Mouse (Mus musculus) kidney, adult 18-20 months (tissue): ENCODE measurements around the gene 5730522E02Rik.

Experiments
- DNase-seq: peaks from one replicate; pipeline ENCODE4 v3.0.0; 2021

The 5730522E02Rik gene

DNA sequence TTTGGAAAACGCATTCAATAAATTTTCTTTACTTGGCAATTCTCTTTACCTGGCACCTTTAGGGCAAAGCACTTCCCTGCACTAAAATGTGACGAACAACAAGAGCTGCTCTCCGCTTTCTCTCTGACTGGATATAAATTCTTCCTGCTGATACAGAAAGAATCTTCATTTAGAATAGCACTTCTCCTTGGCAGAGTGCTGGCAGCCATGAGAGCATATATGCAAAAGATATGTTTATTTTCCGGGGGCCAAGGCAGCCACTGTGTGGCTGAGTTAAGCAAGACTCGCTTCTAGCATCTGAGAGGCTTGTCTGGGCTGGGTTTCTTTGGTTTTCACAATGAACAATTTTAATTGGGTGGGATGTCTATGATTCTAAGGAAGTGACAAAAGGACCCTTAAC lies 564.3 kb downstream of the 5730522E02Rik start:
- DNase-seq = no peak

DNA sequence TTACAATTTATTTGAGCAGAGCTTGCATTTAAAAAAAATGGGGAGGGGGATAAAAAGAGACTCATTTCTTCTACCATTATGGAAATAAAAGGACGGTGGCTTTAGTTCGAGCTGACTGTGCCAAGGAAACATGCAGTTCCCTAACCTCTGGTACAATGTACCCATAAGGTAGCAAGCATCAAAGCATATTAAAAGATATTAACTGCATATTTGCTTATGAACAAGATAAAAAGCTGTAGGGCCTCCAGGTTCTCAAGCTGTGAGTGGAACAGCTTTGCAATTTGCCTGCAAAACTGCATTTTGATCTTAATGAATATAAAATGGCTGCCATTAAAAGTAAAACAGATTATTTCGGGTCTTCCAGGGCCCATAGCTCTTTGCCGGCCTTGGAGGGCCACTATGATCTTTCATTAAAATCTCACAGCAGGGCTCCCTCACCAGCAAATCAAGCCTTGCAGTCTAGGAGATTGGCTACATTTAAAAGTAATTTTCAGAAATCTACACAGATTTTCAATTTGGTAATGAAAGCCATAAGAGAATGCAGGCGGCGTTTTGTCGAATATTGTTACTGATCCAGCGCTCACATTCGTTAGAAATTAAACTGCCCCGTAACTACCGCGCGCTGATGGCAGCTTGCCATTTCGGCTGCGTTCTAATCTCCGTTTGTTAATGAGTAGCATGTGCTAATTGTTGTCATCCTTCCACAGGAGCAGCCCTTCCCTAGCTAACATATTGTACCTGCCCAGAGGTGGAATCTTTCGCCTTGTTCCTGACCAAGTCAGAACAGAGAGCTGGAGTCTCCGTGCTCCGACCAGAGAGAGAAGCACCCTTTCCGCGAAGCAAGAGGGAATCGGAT lies 565.6 kb downstream of the 5730522E02Rik start:
- DNase-seq = peak; percentile 58

DNA sequence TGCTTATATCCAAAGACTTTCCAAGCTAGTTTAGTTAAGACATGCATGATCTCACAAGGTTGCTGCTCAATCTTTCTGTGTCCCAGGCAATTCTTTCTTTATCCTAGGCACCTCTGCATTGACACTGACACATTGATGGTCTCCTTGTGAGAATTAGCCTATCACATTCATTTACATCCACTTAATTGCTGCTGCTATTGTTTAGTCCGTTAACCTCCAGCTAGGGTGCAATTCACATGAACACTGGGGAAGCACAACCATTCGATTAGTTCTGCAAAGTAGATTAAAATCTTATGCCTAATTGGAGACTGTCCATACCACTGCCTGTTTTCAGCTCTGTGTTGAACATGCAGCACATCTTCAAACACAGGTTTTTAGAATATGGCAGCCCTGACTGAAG lies 603.7 kb downstream of the 5730522E02Rik start:
- DNase-seq = no peak

DNA sequence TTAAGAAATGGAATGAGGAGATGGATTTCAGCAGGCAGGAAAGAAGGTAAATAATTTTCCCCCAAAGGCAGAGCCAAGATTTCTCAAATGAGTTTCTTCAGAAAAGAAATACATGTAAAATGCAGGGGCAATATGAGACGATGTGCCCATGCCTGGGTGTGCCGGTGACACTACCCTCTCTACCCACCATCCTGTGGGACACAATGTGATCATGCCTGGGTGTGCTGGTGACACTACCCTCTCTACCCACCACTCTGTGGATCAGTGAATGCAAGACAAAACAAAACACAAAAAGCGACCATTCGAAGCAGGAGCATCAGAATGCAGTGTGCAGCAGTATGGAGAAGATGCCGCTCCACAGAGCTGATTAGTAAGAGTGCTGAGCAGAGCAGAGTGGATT lies 610.5 kb downstream of the 5730522E02Rik start:
- no peak for DNase-seq

DNA sequence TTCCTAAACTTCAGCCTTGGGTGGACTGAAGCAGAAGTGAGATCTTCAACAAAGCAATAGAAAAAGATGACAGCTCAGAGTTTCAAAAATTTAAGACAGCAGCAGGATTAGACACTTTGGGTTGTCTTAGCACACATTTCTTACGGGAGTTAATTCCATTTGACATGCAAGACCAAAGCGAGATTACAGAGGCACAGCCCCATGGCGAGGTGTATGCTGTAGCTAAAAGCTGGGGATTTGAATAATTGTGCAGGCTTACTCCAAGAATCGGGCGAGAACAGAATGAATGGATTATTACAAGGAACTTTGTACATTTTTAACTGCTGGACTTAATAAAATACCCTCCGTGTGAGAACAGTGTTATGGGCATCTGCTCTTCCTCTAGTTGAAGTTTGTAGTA lies 615.3 kb downstream of the 5730522E02Rik start:
- no peak for DNase-seq

DNA sequence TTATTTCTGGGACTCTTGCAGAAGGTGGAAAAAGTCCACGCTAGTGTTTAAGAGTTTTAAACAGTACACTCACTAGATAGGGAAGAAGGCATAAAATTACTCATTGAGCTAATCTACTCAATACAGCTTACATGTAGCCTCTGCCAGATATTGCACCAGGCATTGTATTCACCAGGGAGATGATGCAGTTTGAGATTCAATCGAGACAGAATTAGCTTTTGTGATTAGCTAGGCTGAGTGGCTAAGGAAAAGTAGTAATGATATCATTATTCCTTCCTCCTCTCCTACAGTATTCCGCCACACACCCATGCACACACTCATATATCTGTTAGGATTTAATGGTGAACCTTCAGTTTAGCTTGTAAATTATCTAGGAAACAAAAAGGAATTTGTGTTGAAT lies 615.8 kb downstream of the 5730522E02Rik start:
- DNase-seq = no peak

DNA sequence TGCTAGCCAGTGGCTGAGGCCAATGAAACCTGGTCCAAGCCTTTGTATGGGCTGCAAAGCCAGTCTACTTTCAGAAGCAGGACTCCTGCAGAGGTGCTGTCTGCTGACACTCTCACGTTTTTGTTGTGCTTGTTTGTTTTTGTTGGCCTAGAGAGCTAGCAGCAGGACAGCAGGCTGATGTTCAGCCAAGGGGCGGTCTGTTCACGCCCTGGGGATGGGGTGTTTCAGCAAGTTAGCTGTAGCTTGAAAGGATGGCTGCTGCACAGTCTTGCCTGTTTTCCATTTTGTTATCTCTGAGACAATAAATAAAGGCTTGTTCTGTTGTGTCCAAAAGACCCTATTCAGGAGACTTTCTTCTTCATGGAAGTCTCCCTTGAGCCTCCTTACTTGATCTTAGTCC lies 618.3 kb downstream of the 5730522E02Rik start:
- DNase-seq = no peak

DNA sequence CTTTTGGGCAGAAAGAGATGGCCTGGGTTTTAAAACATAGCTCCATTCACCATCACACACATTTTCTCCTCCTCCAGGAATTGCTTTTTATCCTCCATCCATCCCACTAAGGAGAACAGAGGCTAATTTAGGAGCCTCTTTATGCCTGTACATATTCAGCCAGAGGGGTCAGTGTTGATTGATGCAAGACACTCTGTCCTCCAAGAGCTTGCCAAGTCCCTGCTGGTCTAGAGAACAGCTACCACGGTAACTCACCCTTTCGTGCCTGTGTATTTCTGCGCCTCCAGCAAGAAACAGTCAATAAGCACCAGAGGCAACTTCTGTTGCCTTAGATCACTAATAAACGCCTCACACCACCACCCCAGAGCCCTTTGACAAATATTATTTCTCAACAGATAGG lies 620.3 kb downstream of the 5730522E02Rik start:
- DNase-seq = no peak

DNA sequence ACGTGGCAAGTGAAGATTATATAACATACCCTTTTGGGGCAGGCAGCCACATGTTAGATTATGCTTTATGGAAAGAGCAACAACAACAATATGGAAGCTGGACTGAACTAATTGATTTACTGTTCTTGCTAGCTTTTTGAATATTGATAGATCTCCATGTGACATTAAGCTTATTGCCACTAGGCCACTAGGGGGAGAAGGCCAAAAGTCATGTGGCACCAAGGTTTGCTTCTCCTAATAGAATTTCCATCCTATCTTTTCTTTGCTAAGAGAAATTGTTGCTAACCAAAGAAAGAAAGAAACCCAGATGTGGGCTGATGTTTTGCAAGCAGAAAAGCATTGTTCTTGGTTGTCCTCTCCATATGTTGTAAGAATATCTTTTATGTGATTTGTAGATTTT lies 621.1 kb downstream of the 5730522E02Rik start:
- DNase-seq = no peak

DNA sequence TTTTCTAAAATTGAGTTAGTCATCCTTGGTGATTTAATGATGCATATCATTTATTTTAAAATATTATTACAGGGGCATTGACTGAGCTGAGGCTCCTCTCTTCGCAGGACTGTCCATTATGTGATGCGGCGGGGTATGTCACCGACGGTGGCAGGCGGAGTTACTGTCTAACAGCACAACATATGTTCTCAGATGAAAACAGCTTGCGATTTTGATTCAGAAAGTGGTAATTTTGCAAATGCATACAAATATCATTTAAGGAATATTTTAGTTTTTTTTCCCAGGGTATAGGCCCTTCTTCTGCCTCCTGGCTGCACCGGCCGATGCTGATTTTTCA lies 636.5 kb downstream of the 5730522E02Rik start:
- no peak for DNase-seq

DNA sequence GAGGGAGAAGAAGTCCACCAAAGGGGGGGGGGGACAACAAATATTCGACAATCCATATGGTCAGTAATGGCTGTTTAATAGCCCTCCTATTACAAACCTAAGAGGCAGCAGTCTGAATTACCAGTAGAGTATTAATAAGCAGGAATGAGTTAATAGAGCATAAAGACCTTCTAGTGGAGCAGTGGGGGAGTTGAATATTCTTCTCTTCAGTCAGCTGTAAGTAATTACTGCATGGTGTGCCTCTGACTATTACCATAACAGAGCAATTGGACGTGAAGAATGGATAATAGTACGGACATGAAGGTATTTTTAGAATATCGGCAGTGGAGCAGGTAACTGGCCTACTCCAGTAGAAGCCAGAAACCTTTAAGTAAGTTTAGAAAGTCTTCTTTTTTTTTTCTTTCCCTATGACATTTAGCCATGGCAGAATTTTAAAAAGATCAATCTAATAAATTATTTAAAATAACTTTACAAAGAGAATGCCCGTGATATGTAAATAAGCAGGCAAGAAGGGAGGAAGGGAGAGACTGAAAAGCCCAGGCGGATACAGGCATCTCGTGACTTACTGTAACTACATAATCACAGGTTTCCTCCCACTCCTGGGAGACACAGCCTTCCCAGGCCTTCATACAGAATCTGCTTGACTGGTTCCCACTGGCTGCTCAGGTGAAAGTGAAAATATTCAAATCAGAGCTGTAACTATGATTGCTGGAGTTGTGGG lies 637.0 kb downstream of the 5730522E02Rik start:
- no peak for DNase-seq

DNA sequence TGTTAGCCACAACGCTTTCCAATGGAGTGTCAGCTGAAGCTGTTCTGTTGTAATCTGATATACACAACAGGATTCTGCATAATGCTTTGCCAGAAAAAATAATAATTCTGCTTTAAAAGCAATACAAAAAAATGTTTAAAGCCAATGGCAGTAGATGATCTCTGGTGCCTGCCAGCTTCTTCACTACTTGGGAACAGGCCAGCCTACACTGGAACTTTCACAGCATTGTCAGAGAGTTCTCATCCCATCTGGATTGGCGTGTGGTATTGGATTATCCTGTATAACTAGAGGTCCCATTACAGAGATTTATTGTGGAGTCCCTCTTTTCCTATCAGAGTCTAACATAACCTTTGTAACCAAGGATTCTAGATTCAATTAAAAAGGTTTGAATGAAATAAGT lies 639.2 kb downstream of the 5730522E02Rik start:
- DNase-seq = no peak
